Mouse (Mus musculus) E14TG2a.4 (cell line): ENCODE measurements at regions not wholly inside any gene's neighbourhood (a gene's known extent, or its start where the extent isn't known, plus 50 kb on each side); places are given as distances from the start of the nearest gene placed in this dataset.

Experiments used
- CTCF ChIP-seq: conservative IDR thresholded peaks from 2 replicates; pipeline ENCODE4 v1.5.1; 2014; ENCODE audit warnings: low read length
- POU5F1 ChIP-seq: IDR thresholded peaks from 2 replicates; pipeline ENCODE4 v1.6.1; 2014; ENCODE audit warnings: low read length, borderline replicate concordance

DNA sequence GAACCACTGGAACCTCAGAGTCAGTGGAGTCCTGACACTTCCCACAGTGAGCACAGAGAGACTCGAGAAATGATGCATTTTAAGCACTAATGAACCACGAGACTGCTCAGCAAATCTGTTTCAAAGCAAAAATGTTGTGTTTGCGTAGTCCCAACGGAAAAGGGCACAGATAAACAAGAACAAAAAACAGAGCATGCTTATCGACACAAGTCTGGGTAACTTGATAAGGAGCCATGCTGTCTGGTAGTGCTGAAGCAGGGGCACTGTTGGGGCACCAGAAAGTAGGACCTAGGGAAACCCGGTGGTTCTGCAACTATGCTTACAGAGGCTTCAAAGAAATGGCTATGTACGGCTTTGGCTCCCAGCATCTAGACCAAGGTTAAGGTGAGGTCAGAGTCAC, 172.7 kb upstream of the Hes1 start:
- TF ChIP-seq CTCF (no peak), POU5F1 (no peak)
